Mouse (Mus musculus): ENCODE measurements around the gene Odf3l2.
A peak's percentile ranks its signal among the peaks of the same experiment; 100 is the strongest.

Gene Odf3l2

GRCm38 (mm10) chr10:79670071-79670888, 24.7 kb upstream of the Odf3l2 start:
- DNase-seq (ENCODE audit: low spot score) = no peak

- peak; percentile 43 for DNase-seq (ENCODE audit: low spot score)
Observed at GRCm38 (mm10) chr10:79669576-79670057, 24.1 kb upstream of the Odf3l2 start.

- DNase-seq (ENCODE audit: low spot score) = peak; percentile 91
Observed at GRCm38 (mm10) chr10:79668771-79669575, 23.4 kb upstream of the Odf3l2 start, which contains the start of gene Tpgs1. Gene Tpgs1 (plus strand): TSS chr10:79669369.

- DNase-seq (ENCODE audit: low spot score) = no peak
Observed at GRCm38 (mm10) chr10:79668076-79668475, 22.5 kb upstream of the Odf3l2 start.

- DNase-seq (ENCODE audit: low spot score) = no peak
Observed at GRCm38 (mm10) chr10:79666493-79666892, 21.0 kb upstream of the Odf3l2 start.

- DNase-seq (ENCODE audit: low spot score) = no peak
Observed at GRCm38 (mm10) chr10:79665051-79665450, 19.5 kb upstream of the Odf3l2 start.

- peak; percentile 57 for DNase-seq (ENCODE audit: low spot score)
Observed at GRCm38 (mm10) chr10:79664131-79664665, 18.7 kb upstream of the Odf3l2 start, which contains the start of gene Madcam1. Gene Madcam1 (plus strand): TSS chr10:79664559.

- no peak for DNase-seq (ENCODE audit: low spot score)
Observed at GRCm38 (mm10) chr10:79661861-79662260, 16.3 kb upstream of the Odf3l2 start.

- no peak for DNase-seq (ENCODE audit: low spot score)
Observed at GRCm38 (mm10) chr10:79660298-79660697, 14.8 kb upstream of the Odf3l2 start.

- DNase-seq (ENCODE audit: low spot score) = no peak
Observed at GRCm38 (mm10) chr10:79658829-79659228, 13.3 kb upstream of the Odf3l2 start.

- no peak for DNase-seq (ENCODE audit: low spot score)
Observed at GRCm38 (mm10) chr10:79654946-79655395, 9.4 kb upstream of the Odf3l2 start.

- no peak for DNase-seq (ENCODE audit: low spot score)
Observed at GRCm38 (mm10) chr10:79652789-79653188, 7.3 kb upstream of the Odf3l2 start.

- DNase-seq (ENCODE audit: low spot score) = peak; percentile 59
Observed at GRCm38 (mm10) chr10:79649070-79649751, 3.7 kb upstream of the Odf3l2 start.

- DNase-seq (ENCODE audit: low spot score) = no peak
Observed at GRCm38 (mm10) chr10:79638486-79639204, 6.9 kb downstream of the Odf3l2 start.

GRCm38 (mm10) chr10:79637128-79638110, 8.1 kb downstream of the Odf3l2 start, which contains the start of gene Shc2:
Gene Shc2 (minus strand): TSS chr10:79637918.
- no peak for DNase-seq (ENCODE audit: low spot score)

- DNase-seq (ENCODE audit: low spot score) = no peak
Observed at GRCm38 (mm10) chr10:79636287-79636686, 9.3 kb downstream of the Odf3l2 start.

GRCm38 (mm10) chr10:79633006-79633777, 12.3 kb downstream of the Odf3l2 start:
- no peak for DNase-seq (ENCODE audit: low spot score)

- no peak for DNase-seq (ENCODE audit: low spot score)
Observed at GRCm38 (mm10) chr10:79631432-79631831, 14.1 kb downstream of the Odf3l2 start.

GRCm38 (mm10) chr10:79628377-79628776, 17.2 kb downstream of the Odf3l2 start:
- no peak for DNase-seq (ENCODE audit: low spot score)
